Mouse (Mus musculus): ENCODE measurements around the gene Sec14l4.
"Not testable (repeated sequence)": the region's sequence is repeated elsewhere in the genome, so short reads cannot be mapped to it uniquely, and the experiment has no call there.

Sec14l4 gene

GRCm38 (mm10) chr11:4031126-4031941 is at the start of gene Sec14l4:
Sec14l4 (plus strand) TSS chr11:4031462.
- DNase-seq, result no peak

GRCm38 (mm10) chr11:3981536-3981935 is 49.7 kb upstream of the Sec14l4 start:
- no peak for DNase-seq

GRCm38 (mm10) chr11:3982275-3983209 is 48.7 kb upstream of the Sec14l4 start:
- no peak for DNase-seq

- DNase-seq, result peak; percentile 79
These were observed 47.9 kb upstream of the Sec14l4 start, which contains the start of gene Gal3st1 for GRCm38 (mm10) chr11:3983291-3983862. Gal3st1 (plus strand) TSS chr11:3983636.

- DNase-seq, result no peak
These were observed 47.2 kb upstream of the Sec14l4 start for GRCm38 (mm10) chr11:3983863-3984745.

GRCm38 (mm10) chr11:3989748-3990147 is 41.5 kb upstream of the Sec14l4 start:
- DNase-seq, result no peak

GRCm38 (mm10) chr11:3993132-3993531 is 38.1 kb upstream of the Sec14l4 start:
- no peak for DNase-seq

- no peak for DNase-seq
These were observed 37.3 kb upstream of the Sec14l4 start for GRCm38 (mm10) chr11:3993914-3994313.

- no peak for DNase-seq
These were observed 35.8 kb upstream of the Sec14l4 start for GRCm38 (mm10) chr11:3995511-3995910.

- DNase-seq, result no peak
These were observed 34.4 kb upstream of the Sec14l4 start for GRCm38 (mm10) chr11:3996840-3997239.

- DNase-seq, result no peak
These were observed 33.1 kb upstream of the Sec14l4 start for GRCm38 (mm10) chr11:3997978-3998720.

- DNase-seq, result no peak
These were observed 31.7 kb upstream of the Sec14l4 start for GRCm38 (mm10) chr11:3999547-3999946.

- DNase-seq, result peak; percentile 30
These were observed 29.7 kb upstream of the Sec14l4 start for GRCm38 (mm10) chr11:4001603-4002002.

- peak; percentile 37 for DNase-seq
These were observed 25.9 kb upstream of the Sec14l4 start for GRCm38 (mm10) chr11:4005220-4005805.

GRCm38 (mm10) chr11:4006462-4006861 is 24.8 kb upstream of the Sec14l4 start:
- DNase-seq, result no peak

- no peak for DNase-seq
These were observed 18.6 kb upstream of the Sec14l4 start for GRCm38 (mm10) chr11:4012616-4013015.

GRCm38 (mm10) chr11:4015796-4016195 is 15.5 kb upstream of the Sec14l4 start:
- DNase-seq, result not testable (repeated sequence)

- DNase-seq, result not testable (repeated sequence)
These were observed 9.2 kb upstream of the Sec14l4 start for GRCm38 (mm10) chr11:4022111-4022510.

GRCm38 (mm10) chr11:4023321-4023720 is 7.9 kb upstream of the Sec14l4 start:
- no peak for DNase-seq

GRCm38 (mm10) chr11:4027066-4027465 is 4.2 kb upstream of the Sec14l4 start:
- DNase-seq, result no peak

Data from layer of hippocampus, adult 9-11 months (tissue).